Mouse (Mus musculus): ENCODE data around the gene Rab2b.
"Not testable (repeated sequence)": the region's sequence is repeated elsewhere in the genome, so short reads cannot be mapped to it uniquely, and the experiment has no call there.

Gene Rab2b

DNA sequence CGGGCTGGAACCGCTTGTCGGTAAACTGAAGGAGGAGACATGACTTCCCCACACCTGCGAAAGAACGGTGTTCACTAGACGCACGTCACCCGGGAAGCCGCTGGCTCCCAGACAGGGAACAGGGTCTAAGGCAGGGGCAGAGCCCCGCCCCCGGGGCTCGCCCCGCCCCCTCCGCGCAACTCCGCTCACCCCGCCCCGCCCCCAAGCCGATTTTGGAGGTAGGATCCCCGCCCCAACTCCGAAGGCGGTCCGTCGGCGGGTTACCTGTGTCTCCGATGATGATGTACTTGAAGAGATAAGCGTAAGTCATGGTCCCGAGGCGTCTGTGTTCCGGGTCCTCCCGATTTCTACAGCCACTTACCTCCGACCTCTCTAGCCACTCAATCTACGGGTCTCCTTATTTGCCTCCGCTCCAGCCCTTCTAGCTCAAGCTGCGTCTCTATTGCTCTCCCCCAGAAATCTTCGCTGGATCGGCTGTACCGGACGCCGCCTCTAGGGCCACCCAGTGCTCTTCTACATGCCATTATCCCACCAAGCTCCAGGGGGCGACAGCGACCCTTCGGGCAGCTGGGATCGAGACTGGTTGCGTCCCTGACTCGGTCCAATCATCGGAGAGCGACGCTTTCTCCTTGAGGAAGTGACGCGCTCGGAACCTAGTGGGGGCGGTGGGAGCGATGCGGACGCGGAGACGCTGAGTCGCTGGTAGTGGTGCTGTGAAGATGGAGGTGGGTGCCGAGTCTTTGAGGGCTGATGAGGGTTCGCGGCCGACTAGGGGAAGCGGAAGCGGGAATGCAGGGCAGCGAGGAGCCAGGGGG is at the start of gene Rab2b, which contains the start of gene Tox4:
Rab2b (minus strand) TSS at position 614 of the 815 bp plus-strand sequence.
Tox4 (plus strand) TSS at position 215 of the 815 bp plus-strand sequence.
- DNase-seq (ENCODE audit: low read depth, low spot score), result peak; percentile 99

DNA sequence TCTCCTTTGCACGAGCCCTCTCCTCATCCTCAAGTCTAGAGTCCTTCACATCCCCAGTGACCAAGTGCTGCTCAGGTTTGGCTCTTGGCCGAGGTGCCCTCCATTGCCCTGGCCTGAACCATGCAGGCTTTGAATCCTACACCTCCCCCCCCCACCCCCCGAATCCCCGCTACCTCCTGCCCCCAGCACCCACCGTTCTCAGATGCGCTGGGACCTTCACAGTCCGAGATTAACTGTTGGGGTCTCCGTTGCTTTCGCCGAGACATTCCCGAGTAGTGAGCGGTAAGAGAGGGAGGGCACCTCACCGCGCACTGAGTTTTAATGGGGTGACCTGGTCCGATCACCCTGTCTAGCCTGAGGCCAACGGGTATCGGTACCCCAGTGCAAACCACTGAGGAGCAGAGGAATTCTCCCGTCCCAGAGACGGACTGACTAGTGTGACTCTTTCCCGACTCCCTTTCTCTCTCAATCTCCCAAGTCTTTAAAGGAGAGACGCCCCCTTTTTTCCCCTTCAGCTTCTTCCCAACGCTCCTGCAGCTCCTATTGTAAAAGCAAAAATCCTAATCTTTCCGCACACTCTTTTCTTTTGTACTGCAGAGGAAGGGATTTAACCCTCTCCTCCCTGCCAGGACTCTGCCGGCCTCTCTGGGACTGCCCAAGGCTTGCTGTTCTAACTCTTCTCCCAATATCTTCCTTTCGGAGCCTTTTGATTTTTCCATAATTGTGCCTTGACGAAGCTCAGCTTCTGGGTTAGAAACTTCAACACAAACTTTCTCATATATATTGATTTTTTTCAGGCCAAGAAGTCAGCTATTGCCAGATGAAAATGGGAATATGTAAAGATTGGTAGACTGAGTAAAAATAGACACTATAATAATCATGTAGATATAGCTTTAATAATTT is 48.8 kb upstream of the Rab2b start, which contains the start of gene Sall2:
Sall2 (minus strand) TSS at position 853 of the 903 bp plus-strand sequence.
- DNase-seq (ENCODE audit: low read depth, low spot score), result no peak

DNA sequence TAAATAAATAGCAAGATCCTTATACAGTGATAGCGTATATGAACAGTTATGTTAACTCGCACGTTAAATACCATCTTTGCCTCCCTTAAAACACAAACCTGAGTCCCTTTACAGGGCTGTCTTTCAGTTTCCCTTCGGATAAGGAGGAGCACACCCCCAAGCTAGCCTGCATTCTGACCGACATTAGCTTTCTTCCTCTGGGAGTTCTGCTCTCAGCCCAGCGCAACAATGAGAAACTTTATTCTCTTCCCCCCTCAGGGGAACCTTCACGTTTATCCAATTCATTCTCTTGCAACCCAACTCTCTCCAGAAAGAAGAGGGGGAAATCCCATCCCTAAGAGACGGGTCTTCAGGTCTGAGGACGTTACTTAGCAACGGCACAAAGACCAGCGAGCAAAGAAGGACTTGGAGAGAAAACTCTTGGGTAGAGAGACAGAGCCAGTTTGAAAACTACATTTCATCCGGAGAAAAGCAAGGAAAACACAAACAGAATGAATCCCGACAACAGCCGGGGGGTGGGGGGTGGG is 48.1 kb upstream of the Rab2b start:
- DNase-seq (ENCODE audit: low read depth, low spot score), result no peak

DNA sequence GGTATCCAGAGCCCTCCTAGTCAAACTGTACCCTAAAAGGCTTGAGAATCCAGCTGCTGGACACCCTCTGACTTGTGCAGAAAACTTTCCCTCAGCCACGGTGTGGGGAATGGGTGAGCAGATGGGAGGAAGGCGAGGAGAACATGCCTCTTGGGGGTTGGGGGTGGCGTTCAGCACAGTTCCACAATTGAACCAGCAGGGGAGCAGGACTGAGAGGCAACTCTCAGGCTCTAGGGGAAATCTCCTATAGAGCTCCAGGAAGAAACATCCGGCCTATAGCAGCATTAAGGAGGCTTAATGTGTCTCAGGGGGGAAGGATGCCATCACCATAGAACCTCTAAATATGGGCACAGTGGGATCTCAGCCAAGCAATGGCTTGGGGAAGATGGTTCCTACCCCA is 46.5 kb upstream of the Rab2b start:
- DNase-seq (ENCODE audit: low read depth, low spot score), result no peak

DNA sequence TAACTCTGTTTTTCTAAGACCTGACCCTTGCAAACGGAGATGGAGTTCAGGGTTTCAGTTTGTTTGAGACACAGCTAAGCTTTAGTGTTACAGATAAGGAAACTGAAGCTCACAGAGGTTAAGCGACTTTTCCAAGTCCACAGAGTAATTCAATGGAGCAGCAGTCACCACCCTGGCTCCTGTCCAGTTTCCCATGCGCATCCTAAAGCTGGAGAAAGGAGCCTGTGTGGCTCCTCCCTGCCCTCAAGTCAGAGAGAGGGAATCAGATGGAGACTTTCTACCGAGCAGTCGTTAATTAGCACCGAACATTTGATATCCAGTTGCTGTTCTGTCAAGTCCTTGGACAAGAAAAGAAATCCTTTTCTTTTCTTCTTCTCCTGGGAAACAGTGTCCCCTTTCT is 40.0 kb upstream of the Rab2b start:
- DNase-seq (ENCODE audit: low read depth, low spot score), result no peak

DNA sequence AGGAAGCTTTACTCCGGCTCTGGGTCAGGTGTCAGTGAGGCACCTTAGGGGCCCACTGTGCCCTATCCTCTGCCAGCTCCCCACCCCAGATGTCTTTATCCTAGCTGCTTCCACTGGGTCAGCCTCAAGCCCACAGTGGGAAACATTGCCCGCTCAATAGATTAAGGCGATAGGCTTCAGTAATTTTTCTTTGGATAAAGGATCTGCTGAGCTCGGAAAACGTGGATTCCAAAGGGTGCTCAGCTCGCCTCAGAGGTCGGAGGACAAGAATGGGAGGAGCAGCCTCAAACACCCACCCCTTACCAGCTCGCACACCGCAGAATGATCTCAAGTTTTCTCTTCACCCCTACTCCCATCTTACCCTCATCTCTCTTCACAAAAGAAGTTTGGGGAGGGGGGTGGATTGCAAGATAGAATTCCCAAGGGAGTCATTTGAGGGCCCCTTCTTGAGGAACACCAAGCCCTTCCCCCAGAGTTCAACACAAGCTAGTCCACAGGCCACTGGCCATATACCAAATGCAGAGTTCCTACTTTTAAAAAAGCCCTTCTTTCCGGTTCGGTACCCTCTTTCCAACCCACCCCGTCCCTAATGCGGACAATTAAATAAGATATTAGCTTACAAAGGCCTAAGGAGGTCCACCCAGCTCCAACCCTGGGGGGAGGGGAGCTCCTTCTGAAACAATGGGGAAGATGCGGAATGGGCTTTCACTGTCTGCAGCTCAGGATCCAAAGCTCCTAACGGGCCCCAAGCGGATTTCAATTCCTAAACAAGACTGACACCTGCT is 37.3 kb upstream of the Rab2b start:
- DNase-seq (ENCODE audit: low read depth, low spot score), result peak; percentile 21

DNA sequence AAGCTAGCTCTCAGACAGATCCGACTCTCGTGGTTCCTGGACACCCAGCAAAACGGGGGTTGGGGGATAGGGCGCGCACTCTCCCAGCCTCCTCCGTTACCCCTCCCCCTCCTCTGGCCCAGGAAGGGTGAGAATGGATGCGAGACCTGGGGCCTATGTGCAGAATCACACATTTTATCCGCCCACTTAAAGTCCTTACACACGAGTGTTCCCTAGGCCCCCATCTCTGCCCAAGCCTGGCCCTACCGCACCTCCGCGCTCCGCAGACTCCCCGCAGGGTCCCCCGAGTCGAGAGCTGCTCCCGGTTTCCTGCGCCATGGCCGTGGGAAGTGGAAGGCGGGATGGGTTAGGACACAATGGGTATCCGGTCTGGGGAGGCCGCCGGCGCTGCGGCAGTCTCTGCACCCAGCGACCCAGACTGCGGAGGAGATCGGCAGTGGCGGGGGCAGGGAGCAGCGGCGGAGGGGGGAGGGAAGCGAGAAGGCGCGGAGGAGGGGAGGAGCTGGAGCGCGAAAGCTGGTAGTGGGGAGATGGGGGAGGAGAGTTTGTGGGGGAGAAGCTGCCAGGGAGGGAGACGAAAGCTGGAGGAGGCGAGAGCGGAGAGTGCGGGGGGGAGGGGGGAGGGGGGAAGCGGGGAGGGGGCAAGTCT is 36.6 kb upstream of the Rab2b start:
- DNase-seq (ENCODE audit: low read depth, low spot score), result peak; percentile 53

DNA sequence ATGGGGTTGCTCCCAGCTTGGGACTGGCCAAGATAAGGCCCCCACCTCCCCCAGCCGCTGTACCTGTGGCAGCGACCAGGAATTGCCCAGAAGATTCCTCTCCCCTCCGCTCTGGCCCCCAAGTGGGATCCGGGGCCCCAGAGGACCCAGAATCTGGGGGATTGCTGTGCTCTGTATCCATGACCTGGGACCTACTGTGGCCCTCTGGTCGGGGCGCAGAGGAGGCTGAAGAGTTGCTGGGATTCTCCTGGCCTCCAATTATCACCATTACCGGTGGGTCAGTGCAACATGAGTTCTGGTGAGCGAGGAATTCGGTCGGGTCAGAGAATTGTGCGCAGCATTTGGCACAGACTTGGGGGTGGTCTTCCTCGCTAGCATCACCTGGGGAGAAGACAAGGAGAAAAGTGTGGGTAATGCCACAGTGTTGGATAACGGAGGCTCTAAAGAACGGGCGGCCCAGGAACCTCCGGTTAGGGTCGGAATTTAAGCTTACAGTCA is 36.0 kb upstream of the Rab2b start:
- no peak for DNase-seq (ENCODE audit: low read depth, low spot score)

DNA sequence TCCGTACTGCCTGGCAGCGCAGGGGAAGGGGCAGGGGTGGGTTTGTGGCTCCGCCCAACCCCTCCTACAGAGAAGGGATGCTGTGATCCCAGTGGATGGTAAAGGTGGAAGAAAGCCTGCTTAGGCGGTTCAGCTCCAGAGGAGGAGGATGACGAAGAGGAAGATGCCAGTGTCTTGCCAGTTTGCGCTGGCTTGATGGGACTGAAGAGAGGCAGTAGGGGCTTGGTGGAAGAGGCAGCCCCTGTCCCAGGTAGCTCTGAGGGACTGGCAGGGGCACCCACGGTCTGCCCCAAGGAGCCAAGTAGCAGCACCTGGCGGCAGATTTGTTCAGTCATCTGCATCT is 35.4 kb upstream of the Rab2b start:
- DNase-seq (ENCODE audit: low read depth, low spot score), result no peak

DNA sequence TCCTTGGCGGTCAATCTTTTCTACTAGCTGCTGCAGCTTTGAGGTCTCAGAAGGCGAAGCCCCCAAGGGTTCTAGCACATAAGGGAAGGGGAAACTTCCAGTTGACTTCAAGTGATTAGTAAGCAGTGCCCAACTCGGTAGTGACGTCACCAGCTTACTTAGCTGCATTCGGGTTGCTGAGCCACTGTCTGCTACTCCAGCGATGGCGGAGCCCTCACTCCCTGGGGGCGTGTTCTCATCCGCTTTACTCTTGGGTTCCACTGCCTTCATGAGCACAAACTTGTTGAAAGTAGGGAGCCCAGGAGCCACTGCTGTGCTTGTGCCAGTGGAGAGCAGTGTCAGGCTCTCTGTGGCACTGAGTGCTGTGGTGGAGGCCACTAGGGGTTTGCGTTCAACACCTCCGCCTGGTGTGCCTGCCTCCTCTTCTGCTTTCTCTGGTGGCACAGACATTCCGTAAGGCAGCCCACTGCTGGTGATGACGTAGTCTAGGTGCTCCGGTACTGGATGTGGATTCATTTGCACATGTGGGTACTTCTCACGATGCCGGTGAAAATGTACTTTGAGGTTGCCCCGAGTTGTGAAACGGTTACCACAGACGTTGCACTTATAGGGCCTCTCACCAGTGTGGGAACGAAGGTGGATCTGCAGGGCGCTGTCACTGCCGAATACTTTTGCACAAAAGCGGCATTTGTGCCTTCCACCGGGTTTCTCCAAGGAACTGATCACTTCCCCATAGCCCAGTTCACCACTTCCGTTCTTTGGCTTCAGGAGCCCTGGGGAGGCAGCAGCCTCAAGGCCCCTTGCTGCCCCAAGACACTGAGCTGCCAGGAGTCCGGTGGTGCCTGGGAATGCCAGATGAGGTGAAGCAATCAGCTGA is 34.8 kb upstream of the Rab2b start:
- no peak for DNase-seq (ENCODE audit: low read depth, low spot score)

DNA sequence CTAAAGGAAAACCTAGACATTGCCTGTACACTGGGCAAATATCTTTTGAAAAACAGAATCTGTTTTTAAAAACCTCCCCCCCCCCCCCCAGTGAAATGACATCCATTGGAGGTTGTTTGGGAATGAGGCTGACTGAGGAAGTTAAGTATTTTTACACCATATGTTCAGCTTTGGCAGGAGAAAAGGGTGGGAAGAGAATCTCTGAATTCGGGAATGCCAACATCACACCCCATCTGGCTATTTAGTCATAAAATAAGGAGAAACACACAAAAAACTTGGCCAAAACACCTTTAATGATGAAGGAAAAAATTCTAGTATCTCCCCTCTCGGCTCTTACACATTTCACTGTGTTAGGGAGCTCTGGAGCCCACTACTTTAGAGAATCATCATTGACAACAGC is 31.6 kb upstream of the Rab2b start:
- DNase-seq (ENCODE audit: low read depth, low spot score), result no peak

DNA sequence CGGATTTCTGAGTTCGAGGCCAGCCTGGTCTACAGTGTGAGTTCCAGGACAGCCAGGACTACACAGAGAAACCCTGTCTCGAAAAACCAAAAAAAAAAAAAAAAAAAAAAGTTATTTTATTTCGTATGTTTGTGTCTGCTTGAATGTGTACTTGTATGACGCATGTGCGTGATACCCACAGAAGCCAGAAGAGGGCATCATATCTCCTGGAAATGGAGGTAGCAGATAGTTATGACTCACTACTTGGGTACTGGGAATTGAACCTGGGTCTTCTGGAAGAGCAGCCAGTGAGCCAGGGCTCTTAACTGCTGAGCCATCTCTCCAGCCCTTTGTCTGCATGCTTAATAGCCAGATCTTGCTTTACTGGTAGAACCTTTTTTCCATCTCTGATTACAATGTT is 31.0 kb upstream of the Rab2b start:
- peak; percentile 66 for DNase-seq (ENCODE audit: low read depth, low spot score)

DNA sequence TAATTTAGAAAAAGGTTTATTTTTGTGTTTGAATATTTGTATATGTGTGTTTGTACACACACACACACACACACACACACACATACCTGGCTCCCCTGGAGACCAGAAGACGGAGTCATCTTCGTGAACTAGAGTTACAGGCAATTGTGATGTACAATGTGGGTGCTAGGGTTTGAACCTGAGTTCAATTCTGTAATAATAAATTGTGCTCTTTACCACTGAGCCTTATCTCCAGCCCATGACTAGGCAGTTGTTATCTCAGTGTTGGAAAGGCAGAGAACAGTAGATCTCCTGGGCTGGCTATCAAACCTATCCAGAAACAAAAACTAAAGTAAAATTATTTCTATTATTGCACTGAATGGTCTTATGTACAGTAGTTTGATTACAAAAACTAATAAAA is 26.8 kb upstream of the Rab2b start:
- DNase-seq (ENCODE audit: low read depth, low spot score), result peak; percentile 17

DNA sequence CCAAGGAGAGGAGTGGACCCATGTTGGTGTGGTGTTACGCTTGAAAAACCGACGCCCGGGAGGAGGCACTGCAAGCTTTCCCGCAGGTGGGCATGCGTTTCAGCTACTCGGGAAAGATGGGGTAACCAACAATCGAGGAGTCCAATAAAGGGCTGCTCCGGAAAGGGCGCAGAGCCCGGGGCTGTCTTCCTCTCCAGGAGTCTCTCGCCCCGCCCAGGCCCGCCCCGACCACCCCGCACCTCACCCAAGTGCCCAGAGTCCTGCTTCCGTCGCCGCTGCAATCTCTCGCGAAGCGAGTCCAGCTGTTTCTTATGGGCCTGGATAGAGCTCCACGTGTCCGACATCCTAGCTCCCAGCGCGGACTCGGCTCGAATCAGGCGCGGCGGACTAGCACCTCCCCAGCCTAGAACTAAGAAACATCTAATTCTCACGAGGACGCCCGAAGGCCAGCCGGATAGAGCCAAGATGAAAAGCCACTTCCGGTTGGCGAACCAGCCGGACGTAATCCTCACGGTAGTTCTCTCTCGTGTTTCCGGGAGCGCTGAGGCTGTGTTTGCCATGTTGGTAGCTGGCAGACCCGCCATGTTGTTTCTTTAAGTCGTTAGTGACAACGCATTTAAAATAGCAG is 25.4 kb upstream of the Rab2b start, which contains the start of gene Mettl3:
Mettl3 (minus strand) TSS at position 485 of the 628 bp plus-strand sequence.
- DNase-seq (ENCODE audit: low read depth, low spot score), result peak; percentile 100

DNA sequence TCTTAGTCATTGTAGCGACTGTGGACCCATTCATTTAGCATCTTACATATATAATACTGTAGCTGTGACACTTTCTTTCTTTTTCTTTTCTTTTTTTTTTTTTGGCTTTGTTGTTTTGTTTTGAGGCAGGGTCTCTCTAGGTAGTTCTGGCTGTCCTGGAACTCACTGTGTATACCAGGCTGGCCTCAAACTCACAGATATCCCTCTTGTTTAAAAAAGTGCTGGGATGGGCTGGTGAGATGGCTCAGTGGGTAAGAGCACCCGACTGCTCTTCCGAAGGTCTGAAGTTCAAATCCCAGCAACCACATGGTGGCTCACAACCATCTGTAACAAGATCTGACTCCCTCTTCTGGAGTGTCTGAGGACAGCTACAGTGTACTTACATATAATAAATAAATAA is 24.2 kb upstream of the Rab2b start:
- not testable (repeated sequence) for DNase-seq (ENCODE audit: low read depth, low spot score)

DNA sequence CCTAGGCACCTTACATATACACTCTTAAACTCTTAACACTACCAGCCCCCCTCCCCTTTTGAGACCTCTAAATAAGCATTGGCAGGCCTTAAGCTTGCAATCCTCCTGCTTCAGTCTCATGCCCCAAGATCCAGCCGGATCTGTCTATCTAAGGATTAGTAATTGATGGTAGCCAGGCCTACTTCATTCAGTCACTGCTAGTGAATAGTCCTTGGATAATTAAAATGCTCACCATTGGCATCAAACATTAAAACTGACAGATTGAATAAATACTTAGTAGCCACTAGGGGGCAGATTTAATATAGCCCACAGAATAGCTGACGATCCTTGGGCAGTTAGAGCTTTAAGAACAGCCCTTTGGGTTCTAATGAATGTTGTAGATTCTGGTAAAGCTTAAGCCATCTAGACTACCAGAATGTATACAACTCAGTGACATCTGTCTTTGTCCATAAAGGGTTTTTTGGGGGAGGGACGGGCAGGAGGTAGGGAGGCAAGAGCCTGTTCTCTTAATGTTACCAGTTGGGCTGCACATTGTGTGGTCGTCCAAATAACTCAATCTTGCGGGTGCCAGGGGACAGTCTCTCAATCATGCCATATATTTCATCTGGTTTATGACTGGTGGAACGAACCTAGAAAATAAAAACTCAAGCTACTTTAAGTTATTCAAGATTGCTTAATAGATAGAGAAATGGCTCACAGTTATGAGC is 16.4 kb upstream of the Rab2b start:
- DNase-seq (ENCODE audit: low read depth, low spot score), result peak; percentile 72

DNA sequence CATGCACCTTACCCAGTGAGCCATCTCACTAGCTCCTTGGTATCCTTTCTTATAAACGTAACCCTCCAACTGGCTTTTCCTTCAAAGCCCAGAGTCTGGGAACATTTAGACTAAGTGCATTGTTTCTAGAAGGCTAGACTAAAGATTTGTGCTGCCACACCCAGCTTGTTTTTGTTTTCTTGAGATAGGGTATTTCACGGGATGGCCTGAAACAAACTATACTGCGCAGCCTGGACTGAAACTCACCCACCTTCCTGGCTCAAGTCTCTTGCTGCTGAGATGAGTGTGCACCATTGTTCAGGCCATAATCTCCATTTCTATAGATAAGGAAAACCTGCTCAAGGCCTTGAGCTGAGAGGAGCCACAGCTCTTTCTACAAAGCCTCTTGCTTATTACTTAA is 4.8 kb upstream of the Rab2b start:
- DNase-seq (ENCODE audit: low read depth, low spot score), result no peak

DNA sequence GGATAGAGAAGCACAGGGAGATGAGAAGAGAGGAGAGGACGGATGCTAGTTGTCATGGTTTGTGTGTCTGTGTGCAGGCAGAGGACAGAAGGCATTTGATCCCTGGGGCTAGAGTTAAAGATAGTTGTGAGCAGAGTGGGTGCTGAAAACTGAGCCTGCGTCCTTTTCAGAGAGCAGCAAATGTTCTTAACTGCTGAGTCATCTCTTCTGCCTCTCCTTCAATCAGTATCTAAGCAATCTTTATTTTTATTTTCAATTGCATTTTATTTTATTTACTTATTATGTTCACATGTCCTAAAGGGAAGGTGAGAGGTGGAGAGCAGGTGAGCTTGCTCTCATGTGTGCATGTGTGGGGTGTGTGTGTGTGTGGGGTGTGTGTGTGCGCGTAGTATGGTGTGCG is 4.3 kb upstream of the Rab2b start:
- DNase-seq (ENCODE audit: low read depth, low spot score), result no peak

DNA sequence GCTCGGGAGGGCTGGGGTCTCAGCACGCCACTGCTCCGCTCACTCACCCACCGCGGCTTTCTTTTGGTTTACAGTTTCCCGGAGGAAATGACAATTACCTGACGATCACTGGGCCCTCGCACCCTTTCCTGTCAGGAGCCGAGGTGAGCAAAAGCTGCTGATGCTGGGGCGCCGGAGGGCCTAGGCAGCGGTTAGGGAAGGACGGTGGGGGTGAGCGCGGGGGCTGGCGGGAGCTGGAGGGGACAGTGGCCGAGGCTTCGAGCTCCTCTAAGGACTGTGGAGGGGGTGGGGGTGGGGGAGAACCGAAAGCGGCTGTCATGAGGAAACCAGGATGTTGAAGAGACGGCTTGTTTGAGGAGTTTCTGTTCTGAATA is 389 bp upstream of the Rab2b start:
- peak; percentile 22 for DNase-seq (ENCODE audit: low read depth, low spot score)
